Mouse (Mus musculus): ENCODE results near the gene Stk39. TPM values are rescaled to one million over a fixed set of nuclear protein-coding genes. Genes with fewer than 3 reads are reported as not detected.
A peak's percentile ranks its signal among the peaks of the same experiment; 100 is the strongest.

The Stk39 gene
- total RNA-seq, 2 experiments from 2014 or later: 47.8 to 54.7 TPM

- no peak for DNase-seq (ENCODE audit: low spot score in 2 of 2)
Observed at GRCm38 (mm10) chr2:68296743-68297142, 175.3 kb downstream of the Stk39 start.

DNA sequence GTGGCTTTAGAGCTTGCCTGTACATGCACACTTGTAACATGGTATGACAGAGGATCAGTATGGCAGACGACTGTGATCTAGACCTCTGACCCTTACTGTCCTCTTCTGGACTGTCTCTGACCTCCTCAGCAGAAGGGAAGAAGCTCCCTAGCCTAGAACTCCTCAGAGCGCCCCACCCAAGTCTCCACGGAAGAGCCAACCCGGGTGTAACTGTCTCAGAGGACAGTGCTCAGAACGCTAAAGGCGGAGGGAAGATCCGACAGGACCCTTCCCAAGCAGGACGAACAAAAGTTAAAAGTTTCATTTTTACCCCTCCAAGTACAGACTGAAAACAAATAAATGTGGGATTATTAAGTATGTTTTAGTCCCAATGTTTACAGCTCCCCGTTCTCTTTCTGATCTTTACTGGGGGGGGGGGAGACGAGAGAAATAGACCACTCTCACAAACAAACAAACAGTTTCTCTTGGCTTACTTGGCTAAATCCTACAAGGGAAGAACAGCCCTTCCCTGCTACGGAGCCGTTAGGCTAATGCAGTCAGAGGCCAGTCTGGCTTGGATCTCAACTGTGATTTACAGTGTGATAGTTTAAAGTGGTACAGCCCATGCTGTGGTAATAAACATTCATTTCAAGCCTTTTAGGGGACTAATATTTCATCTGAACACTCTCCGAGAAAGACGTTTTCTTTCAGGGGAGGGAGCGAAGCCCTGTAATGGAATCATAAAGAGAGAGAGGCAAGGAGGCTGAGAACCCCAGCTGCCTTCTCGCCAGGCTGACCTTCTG lies 179.3 kb downstream of the Stk39 start:
- DNase-seq (ENCODE audit: low spot score in 2 of 2): no peak

DNA sequence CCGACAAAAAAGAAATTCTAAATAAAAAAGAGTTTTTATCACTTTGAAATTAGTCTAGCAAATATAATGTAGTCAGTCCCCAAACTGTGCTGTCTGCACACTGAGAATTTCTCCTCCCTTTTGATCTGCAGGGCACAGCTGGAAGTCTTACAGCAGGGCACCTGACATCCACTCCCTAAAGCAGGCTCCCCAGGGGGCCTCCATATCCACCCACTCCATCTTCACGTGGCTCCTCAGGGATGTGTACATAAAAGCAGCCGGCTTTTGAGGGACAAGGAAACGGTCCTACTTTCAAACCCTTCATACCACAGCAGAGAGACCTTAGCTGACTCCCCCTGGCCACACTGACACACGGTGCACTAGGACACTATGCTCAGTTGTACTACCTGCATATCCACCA lies 180.2 kb downstream of the Stk39 start:
- DNase-seq (ENCODE audit: low spot score in 2 of 2): no peak

GRCm38 (mm10) chr2:68289961-68290360 lies 182.1 kb downstream of the Stk39 start:
- DNase-seq (ENCODE audit: low spot score in 2 of 2): no peak

DNA sequence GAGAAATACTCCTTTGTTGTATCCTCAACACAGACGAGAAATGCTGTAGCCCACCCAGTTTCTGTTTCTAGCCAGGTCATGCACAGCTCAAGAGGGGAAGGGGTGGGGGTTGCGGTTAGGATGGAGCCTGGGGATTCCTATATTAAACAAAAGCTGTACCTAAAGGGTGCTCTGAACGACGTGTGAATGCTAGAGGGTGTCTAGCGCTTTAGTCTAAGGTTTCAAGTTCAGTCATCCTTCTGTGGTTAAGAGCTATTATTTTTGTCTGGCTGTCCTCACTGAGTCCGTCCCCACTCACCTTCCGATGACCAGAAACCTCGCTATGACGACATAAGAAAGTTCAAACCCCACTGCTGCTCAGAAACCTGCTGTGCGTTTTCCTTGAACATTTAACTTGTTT lies 182.9 kb downstream of the Stk39 start:
- no peak for DNase-seq (ENCODE audit: low spot score in 2 of 2)

DNA sequence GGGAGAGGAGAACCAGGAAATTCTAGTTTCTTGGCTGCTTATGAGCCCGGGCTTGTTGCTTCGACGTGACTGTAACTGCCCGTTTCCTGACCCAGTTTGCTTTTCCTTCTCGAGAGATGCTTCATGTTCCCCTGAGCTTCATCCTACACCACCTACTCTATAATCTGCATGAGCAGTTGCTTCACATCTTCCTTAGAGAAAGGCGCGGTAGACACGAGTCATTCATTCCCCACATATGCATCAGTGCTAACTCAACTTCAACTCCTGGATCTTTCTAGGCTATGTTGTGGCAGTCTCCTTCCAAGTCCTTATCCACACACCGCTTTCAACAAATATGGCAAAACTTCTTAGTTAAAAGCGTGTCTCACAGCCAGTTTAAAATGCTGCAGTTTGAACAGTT lies 184.0 kb downstream of the Stk39 start:
- no peak for DNase-seq (ENCODE audit: low spot score in 2 of 2)

- DNase-seq (ENCODE audit: low spot score in 2 of 2): no peak
Observed at GRCm38 (mm10) chr2:68284391-68284790, 187.7 kb downstream of the Stk39 start.

DNA sequence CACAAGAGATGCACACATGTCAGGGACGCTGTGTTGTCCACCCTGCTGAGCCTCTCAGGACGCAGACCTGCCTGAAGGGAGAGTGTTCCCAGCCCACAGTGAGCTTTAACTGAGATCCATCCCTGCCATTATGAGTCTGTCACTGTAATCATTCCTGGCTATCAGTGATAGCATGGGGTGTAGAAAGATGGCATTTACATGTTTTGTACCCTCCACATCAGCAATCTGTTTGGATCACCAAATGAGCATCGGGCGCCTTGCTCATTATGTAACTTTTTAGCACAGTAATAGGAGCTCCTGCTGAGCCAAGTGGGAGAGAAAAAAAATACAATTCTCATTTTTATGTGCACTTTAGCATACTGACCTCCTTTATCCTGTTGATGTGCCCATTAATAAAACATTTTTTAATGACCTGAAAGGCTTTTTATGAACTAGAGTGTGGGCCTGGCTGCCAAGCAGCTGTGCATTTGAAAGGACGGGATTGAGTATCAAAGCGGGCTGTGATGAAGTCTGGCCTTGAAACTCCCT lies 189.0 kb downstream of the Stk39 start:
- DNase-seq (ENCODE audit: low spot score in 2 of 2): peak in 1 of 2 experiments; percentile 16

DNA sequence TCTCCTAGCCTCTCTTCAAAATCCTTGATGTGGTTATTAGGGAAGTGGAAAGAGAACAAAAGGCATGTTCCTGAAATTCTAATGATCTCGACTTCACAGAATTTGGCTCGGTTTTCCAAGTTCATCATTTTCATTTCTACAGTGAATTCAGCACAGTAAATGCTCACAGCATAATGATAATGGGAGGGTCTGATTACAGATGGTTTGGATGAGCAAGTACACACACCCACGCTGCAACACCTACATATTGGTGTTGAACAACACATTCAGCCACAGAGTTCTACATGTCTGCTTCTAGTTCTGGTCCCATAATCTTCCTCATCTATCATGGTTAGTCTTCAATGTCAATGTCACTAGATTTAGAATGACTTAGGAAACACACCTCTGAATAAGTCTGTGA lies 190.5 kb downstream of the Stk39 start:
- DNase-seq (ENCODE audit: low spot score in 2 of 2): no peak

- DNase-seq (ENCODE audit: low spot score in 2 of 2): no peak
Observed at GRCm38 (mm10) chr2:68271301-68271700, 200.8 kb downstream of the Stk39 start.

GRCm38 (mm10) chr2:68270836-68271235 lies 201.2 kb downstream of the Stk39 start:
- DNase-seq (ENCODE audit: low spot score in 2 of 2): no peak

DNA sequence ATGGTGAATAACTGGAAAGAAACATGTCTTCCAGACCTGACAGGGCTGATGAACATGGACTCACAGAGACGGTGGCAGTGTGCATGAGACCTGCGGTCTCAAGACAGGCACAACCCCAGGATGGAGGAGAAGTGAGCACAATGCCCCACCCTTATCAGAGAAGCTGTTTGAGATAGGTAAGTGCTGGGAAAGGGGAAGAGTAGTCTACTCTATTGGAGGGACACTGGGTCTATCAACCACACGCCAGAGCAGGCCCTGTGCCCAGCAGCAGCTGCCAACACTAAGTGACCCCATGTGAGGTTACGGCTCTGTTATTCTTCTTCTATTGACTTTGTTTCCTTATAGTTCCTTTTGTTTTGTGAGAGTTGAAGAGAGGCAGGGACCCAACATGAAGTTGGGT lies 202.4 kb downstream of the Stk39 start:
- no peak for DNase-seq (ENCODE audit: low spot score in 2 of 2)

- DNase-seq (ENCODE audit: low spot score in 2 of 2): no peak
Observed at GRCm38 (mm10) chr2:68264826-68265225, 207.2 kb downstream of the Stk39 start.

DNA sequence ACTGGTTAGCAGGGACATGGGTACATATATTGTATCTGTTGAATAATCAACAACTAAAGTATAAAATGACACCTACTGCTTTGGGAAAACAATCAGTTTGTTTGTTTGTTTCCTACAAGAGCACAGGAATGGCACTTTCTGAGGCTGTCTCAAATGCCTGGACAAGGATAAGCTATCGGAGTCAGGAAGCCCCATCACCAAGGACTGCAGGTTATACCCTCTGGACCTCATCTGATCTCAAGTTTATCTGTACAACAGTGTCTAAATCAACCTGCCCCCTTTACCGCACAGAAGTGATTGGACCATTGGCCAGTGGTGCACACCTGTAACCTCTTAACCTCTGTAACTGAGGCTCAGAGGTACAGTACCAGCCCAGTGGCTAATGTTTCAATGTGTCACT lies 211.2 kb downstream of the Stk39 start:
- no peak for DNase-seq (ENCODE audit: low spot score in 2 of 2)

- no peak for DNase-seq (ENCODE audit: low spot score in 2 of 2)
Observed at GRCm38 (mm10) chr2:68257571-68257970, 214.5 kb downstream of the Stk39 start.

DNA sequence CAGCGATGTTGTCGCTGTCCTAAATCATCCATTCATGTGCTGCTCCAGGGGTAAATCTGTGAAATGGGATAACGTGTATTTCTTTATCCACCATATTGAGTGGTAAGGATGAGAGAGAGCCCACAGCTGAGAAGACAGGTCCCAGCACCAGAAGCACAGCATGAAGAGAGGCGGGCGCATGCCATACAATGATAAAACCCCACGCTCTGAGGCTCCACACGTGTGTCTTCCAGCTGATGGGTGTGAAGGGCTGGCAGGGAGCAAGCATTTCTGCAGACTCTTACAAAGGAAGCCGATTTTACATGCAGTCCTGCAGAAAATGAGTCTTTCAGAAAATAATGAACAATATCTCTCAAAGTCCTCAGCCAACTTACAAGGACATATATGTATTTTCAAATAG lies 215.6 kb downstream of the Stk39 start:
- no peak for DNase-seq (ENCODE audit: low spot score in 2 of 2)

DNA sequence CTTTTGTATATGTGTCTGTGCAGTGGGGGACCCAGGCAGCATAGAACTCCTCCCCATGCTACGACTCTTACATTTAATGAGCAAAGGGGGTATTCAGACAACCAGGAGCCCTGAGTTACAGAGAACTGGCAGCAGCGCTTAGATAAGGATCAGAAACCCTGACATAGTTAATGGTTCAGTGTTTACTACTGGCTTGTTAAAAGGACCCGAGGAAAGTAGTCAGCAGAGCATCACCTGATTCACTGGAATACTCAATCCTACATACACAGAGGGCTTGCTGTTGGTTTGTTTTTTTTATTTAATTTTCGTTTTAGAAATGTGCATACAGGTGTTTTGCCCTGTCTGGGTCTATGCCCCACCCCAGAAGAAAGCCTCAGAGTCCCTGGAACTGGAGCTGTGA lies 217.3 kb downstream of the Stk39 start:
- DNase-seq (ENCODE audit: low spot score in 2 of 2): no peak

DNA sequence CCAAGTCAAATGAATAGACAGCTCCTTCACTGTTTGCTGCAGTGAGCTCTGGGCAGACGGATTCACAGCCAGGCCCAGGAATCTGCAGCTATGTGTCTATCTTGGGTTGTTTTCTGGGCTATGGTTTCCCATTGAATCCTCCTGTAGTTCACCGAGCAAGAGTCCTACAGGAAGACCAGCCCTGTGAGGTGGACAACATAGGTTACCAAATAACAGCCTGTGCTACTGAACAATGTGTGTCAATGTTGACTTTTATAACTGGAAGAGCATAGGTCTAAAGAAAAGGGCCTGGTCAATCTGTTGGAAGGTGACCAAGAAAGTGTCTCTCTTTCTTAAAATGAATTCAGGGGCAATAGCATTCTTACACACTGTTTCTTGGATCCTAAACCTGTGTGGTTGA lies 218.8 kb downstream of the Stk39 start:
- DNase-seq (ENCODE audit: low spot score in 2 of 2): no peak

- DNase-seq (ENCODE audit: low spot score in 2 of 2): no peak
Observed at GRCm38 (mm10) chr2:68252048-68252758, 219.9 kb downstream of the Stk39 start.

GRCm38 (mm10) chr2:68250897-68251296 lies 221.2 kb downstream of the Stk39 start:
- DNase-seq (ENCODE audit: low spot score in 2 of 2): no peak

DNA sequence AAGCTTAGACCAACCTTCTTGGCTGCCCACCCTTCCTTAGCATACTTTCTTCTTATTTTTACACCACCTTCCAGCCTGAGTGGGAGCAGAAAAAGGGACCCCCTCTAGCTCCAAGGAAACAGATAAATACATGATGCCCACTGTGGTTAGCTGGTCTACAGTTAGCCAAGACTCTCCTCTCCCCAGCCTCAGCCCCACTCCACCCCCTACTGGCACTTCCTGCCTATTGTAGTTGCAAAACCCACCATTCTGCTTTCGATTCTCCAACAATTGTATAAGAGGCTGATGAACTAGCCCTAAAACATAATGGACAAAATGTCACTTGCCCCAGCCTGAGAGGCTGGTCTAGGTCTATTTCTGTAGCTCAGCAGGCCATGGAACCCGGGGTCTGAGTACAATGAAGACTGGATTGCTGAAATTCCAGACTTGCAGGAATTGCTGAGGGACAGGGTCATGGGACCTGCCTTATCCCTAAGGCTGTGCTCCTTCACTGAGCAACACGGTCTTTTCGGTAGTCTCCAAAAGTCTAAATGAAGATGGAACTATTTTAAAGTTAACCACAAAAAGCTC lies 222.1 kb downstream of the Stk39 start:
- DNase-seq (ENCODE audit: low spot score in 2 of 2): no peak

- DNase-seq (ENCODE audit: low spot score in 2 of 2): no peak
Observed at GRCm38 (mm10) chr2:68246284-68246683, 225.8 kb downstream of the Stk39 start.

All from layer of hippocampus, postnatal 10 days (tissue).